Mouse (Mus musculus) CH12.LX (cell line): ENCODE measurements at regions not wholly inside any gene's neighbourhood (a gene's known extent, or its start where the extent isn't known, plus 50 kb on each side); places are given as distances from the start of the nearest gene placed in this dataset.

Experiments used
- CTCF ChIP-seq, 2 experiments: IDR thresholded peaks in 1 of 2; conservative IDR thresholded peaks in 1 of 2; 2 replicates each; pipeline ENCODE4 v1.5.1; 2011 to 2012; ENCODE audit warnings: low read depth in 2 of 2, low read length in 2 of 2, improper control_type of control experiment in 1 of 2, inconsistent platforms in 1 of 2, mild to moderate bottlenecking in 1 of 2, moderate library complexity in 1 of 2
- EP300 ChIP-seq: IDR thresholded peaks from 2 replicates; pipeline ENCODE4 v1.6.1; 2011; ENCODE audit warnings: low read length, improper control_type of control experiment
- KAT2A ChIP-seq: IDR thresholded peaks from 2 replicates; pipeline ENCODE4 v1.6.1; 2012; ENCODE audit warnings: low read length, improper control_type of control experiment, inconsistent platforms; ENCODE audit not compliant: insufficient replicate concordance
- MAX ChIP-seq: IDR thresholded peaks from 2 replicates; pipeline ENCODE4 v1.6.1; 2011; ENCODE audit warnings: low read length, improper control_type of control experiment
- MXI1 ChIP-seq: IDR thresholded peaks from 2 replicates; pipeline ENCODE4 v1.6.1; 2011; ENCODE audit warnings: mild to moderate bottlenecking, low read depth, low read length, improper control_type of control experiment
- ZC3H11A ChIP-seq: IDR thresholded peaks from 2 replicates; pipeline ENCODE4 v1.6.1; 2012; ENCODE audit warnings: low read depth, mild to moderate bottlenecking, inconsistent platforms, low read length, improper control_type of control experiment

DNA sequence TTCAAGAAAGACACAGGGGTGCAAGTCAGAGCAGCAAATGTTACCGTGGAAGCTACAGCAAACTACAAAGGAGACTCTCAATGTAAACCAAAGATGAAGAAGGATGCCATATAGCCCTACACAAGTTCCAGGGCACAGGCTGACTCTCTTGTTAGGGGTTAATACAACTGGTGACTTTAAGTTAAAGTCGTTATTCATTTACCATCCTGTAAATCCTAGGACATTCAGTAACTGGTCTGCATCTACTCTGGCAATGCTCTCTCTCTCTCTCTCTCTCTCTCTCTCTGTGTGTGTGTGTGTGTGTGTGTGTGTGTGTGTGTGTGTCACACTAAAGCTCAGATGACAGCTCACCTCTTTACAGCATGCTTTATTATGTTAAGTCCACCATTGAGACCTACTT, 107.8 kb downstream of the Tent5c start:
- TF ChIP-seq CTCF (conservative IDR thresholded peaks at IDR 0.05 in 1 of 2, IDR thresholded peaks at IDR 0.05 in 1 of 2; ENCODE audit: low read depth in 2 of 2, low read length in 2 of 2): no peak
- no peak for TF ChIP-seq MXI1
- no peak for TF ChIP-seq KAT2A
- TF ChIP-seq EP300: no peak
- no peak for TF ChIP-seq ZC3H11A
- no peak for TF ChIP-seq MAX
